Mouse (Mus musculus): Measurements from ENCODE around the gene Ncapd2. TPM values are rescaled to one million over a fixed set of nuclear protein-coding genes. Genes with fewer than 3 reads are reported as not detected.

Gene Ncapd2
- polyA plus RNA-seq, 1 experiment = 78.5 TPM

- peaks cover 18% of the 10 kb centered on the region for H3K4me1 ChIP-seq (ENCODE audit: control insufficient read depth)
- H3K27me3 ChIP-seq (ENCODE audit: control insufficient read depth) = no peaks in the 10 kb centered on the region
- TF ChIP-seq TAL1 (IDR thresholded peaks at IDR 0.05; ENCODE audit: low read length) = no peak
- TF ChIP-seq GATA1 (IDR thresholded peaks at IDR 0.05; ENCODE audit: low read length) = no peak
- no peak overlapping the region for H3K4me3 ChIP-seq (replicated peaks)
- peaks cover 83% of the 10 kb centered on the region for H3K36me3 ChIP-seq (ENCODE audit: control insufficient read depth)
- no peaks in the 10 kb centered on the region for H3K9me3 ChIP-seq (ENCODE audit: control insufficient read depth, low read length)
These were observed 54.4 kb downstream of the Ncapd2 start for GRCm38 (mm10) chr6:125137002-125137671.

- TF ChIP-seq TAL1 (IDR thresholded peaks at IDR 0.05; ENCODE audit: low read length) = no peak
- no peak for TF ChIP-seq GATA1 (IDR thresholded peaks at IDR 0.05; ENCODE audit: low read length)
- peak overlapping the region; percentile 69 for H3K4me3 ChIP-seq (replicated peaks)
- no peaks in the 10 kb centered on the region for H3K9me3 ChIP-seq (ENCODE audit: control insufficient read depth, low read length)
- H3K27me3 ChIP-seq (ENCODE audit: control insufficient read depth) = no peaks in the 10 kb centered on the region
- H3K36me3 ChIP-seq (ENCODE audit: control insufficient read depth) = peaks cover 70% of the 10 kb centered on the region
- peaks cover 29% of the 10 kb centered on the region for H3K4me1 ChIP-seq (ENCODE audit: control insufficient read depth)
These were observed 59.0 kb downstream of the Ncapd2 start for GRCm38 (mm10) chr6:125132470-125132869.

DNA sequence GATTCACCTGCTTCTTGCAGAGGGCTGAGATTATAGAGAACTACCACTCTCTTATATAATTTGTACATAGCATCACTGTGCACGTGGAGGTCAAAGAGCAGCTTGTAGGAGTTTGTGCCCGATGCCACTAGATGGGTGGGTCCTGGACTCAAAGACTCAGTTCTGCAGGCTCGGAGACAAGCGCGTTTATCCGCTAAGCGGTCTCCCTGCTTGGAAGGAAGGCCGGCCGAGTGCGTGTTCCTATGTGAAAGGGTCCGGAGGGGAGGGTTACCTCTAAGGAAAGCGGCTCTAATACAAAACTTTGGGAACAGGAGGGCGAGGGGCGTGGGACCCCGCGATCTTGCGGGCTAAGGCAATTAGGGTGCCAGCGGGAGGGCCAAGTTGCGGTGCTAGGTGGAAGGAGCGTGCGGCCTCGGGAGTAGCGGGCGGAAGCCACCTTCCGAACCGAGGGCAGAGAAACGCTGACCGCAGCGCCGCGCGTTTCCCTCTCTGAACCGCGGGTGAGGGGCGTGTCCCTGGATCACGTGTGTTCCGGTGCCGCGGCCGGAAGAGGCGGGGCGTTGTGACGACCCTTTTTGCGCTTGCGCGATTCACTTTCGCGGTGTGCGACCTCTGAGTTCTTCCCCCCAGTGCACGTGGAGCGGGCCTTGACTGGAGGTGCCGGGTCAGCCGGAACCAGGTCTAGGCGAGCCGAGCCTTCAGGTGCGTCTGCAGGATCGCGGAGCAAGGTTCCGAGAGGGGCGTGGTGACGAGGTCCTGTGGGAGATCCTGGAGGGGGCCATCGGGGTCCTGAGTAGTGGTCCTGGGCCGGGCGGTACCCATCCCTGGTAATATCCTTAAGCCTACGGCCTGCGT is 60.0 kb downstream of the Ncapd2 start, which contains the start of gene Nop2:
TSS of gene Nop2 (plus strand) at position 608 of the 855 bp plus-strand sequence.
- peaks cover 70% of the 10 kb centered on the region for H3K36me3 ChIP-seq (ENCODE audit: control insufficient read depth)
- H3K4me1 ChIP-seq (ENCODE audit: control insufficient read depth) = peaks cover 29% of the 10 kb centered on the region
- no peak for TF ChIP-seq GATA1 (IDR thresholded peaks at IDR 0.05; ENCODE audit: low read length)
- no peak for TF ChIP-seq TAL1 (IDR thresholded peaks at IDR 0.05; ENCODE audit: low read length)
- H3K4me3 ChIP-seq (replicated peaks) = peak within 1 kb of the TSS; percentile 69
- no peaks in the 10 kb centered on the region for H3K9me3 ChIP-seq (ENCODE audit: control insufficient read depth, low read length)
- no peaks in the 10 kb centered on the region for H3K27me3 ChIP-seq (ENCODE audit: control insufficient read depth)

- H3K9me3 ChIP-seq (ENCODE audit: control insufficient read depth, low read length) = no peaks in the 10 kb centered on the region
- TF ChIP-seq GATA1 (IDR thresholded peaks at IDR 0.05; ENCODE audit: low read length) (no peak), TAL1 (IDR thresholded peaks at IDR 0.05; ENCODE audit: low read length) (no peak)
- H3K4me3 ChIP-seq (replicated peaks) = no peak overlapping the region
- peaks cover 73% of the 10 kb centered on the region for H3K36me3 ChIP-seq (ENCODE audit: control insufficient read depth)
- H3K27me3 ChIP-seq (ENCODE audit: control insufficient read depth) = no peaks in the 10 kb centered on the region
- peaks cover 29% of the 10 kb centered on the region for H3K4me1 ChIP-seq (ENCODE audit: control insufficient read depth)
These were observed 61.6 kb downstream of the Ncapd2 start for GRCm38 (mm10) chr6:125129710-125130402.

DNA sequence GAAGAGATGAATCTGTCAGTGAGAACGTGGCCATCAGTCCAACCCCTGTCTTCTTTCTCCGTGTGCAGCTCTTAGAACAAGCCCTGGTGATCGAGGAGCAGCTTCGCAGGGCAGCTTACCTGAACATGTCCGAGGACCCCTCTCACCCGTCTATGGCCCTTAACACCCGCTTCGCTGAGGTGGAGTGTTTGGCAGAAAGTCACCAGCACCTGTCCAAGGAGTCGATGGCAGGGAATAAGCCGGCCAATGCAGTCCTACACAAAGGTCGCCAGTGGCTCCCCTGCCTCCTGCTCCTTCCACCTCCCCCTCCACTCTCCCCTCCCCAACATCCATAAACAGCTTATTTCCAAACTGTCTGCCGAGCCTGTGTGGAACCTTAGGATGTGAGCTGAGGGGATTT is 62.8 kb downstream of the Ncapd2 start:
- no peak overlapping the region for H3K4me3 ChIP-seq (replicated peaks)
- TF ChIP-seq GATA1 (IDR thresholded peaks at IDR 0.05; ENCODE audit: low read length) (no peak), TAL1 (IDR thresholded peaks at IDR 0.05; ENCODE audit: low read length) (no peak)
- H3K4me1 ChIP-seq (ENCODE audit: control insufficient read depth) = peaks cover 23% of the 10 kb centered on the region
- no peaks in the 10 kb centered on the region for H3K27me3 ChIP-seq (ENCODE audit: control insufficient read depth)
- H3K9me3 ChIP-seq (ENCODE audit: control insufficient read depth, low read length) = no peaks in the 10 kb centered on the region
- H3K36me3 ChIP-seq (ENCODE audit: control insufficient read depth) = peaks cover 74% of the 10 kb centered on the region

GRCm38 (mm10) chr6:125119387-125119786 is 72.1 kb downstream of the Ncapd2 start:
- Histone ChIP-seq H3K36me3 (ENCODE audit: control insufficient read depth) (peaks cover 99% of the 10 kb centered on the region), H3K4me1 (ENCODE audit: control insufficient read depth) (no peaks in the 10 kb centered on the region), H3K4me3 (replicated peaks) (no peak overlapping the region), H3K9me3 (ENCODE audit: control insufficient read depth, low read length) (no peaks in the 10 kb centered on the region), H3K27me3 (ENCODE audit: control insufficient read depth) (no peaks in the 10 kb centered on the region)
- TF ChIP-seq GATA1 (IDR thresholded peaks at IDR 0.05; ENCODE audit: low read length) = no peak
- TF ChIP-seq TAL1 (IDR thresholded peaks at IDR 0.05; ENCODE audit: low read length) = no peak

Other genes with a start within 250 kb of the Ncapd2 start
- gene Cops7a, start 226.2 kb downstream of the Ncapd2 start, polyA plus RNA-seq (2012) = 2.7 TPM in 2 replicates
- 0.03 TPM in 1 of 2 replicates, not detected in the other for gene Pianp, start 195.0 kb downstream of the Ncapd2 start, polyA plus RNA-seq (2012)
- 3.9 and 4.2 TPM in 2 replicates for gene Zfp384, start 182.6 kb downstream of the Ncapd2 start, polyA plus RNA-seq (2012)
- 1.1 and 1.8 TPM in 2 replicates for gene Ing4, start 151.9 kb downstream of the Ncapd2 start, polyA plus RNA-seq (2012)
- 0.97 and 1.6 TPM in 2 replicates for gene Acrbp, start 142.0 kb downstream of the Ncapd2 start, polyA plus RNA-seq (2012)
- 0.06 TPM in 1 of 2 replicates, not detected in the other for gene Lpar5, start 123.8 kb downstream of the Ncapd2 start, polyA plus RNA-seq (2012)
- 6.8 TPM in 2 replicates for gene Chd4, start 95.7 kb downstream of the Ncapd2 start, polyA plus RNA-seq (2012)
- gene Nop2, start 59.8 kb downstream of the Ncapd2 start, polyA plus RNA-seq (2012) = 0.78 and 1.8 TPM in 2 replicates
- 1.3 and 1.5 TPM in 2 replicates for gene Iffo1, start 46.5 kb downstream of the Ncapd2 start, polyA plus RNA-seq (2012)
- 525 and 659 TPM in 2 replicates for gene Gapdh, start 25.2 kb downstream of the Ncapd2 start, polyA plus RNA-seq (2012)
- gene Mrpl51, start 100 bp upstream of the Ncapd2 start, polyA plus RNA-seq (2012) = 18.9 and 22.8 TPM in 2 replicates
- gene Vamp1, start 23.9 kb upstream of the Ncapd2 start, polyA plus RNA-seq (2012) = 0.13 and 0.14 TPM in 2 replicates
- 0.06 and 0.11 TPM in 2 replicates for gene Tapbpl, start 40.2 kb upstream of the Ncapd2 start, polyA plus RNA-seq (2012)
- 0.04 TPM in 1 of 2 replicates, not detected in the other for gene Cd27, start 45.3 kb upstream of the Ncapd2 start, polyA plus RNA-seq (2012)
- gene Tuba3a, start 94.3 kb upstream of the Ncapd2 start, polyA plus RNA-seq (2012) = not detected in 2 replicates
- 0.20 and 0.26 TPM in 2 replicates for gene Ltbr, start 122.2 kb upstream of the Ncapd2 start, polyA plus RNA-seq (2012)
- gene Scnn1a, start 129.0 kb upstream of the Ncapd2 start, polyA plus RNA-seq (2012) = 0.01 TPM in 1 of 2 replicates, not detected in the other
- 0.70 and 0.78 TPM in 2 replicates for gene Tnfrsf1a, start 157.7 kb upstream of the Ncapd2 start, polyA plus RNA-seq (2012)
- not detected in 2 replicates for gene Plekhg6, start 189.1 kb upstream of the Ncapd2 start, polyA plus RNA-seq (2012)